10 mouse cellular contexts compared by ENCODE assay signal in genomic region chr6:50601620-50602019, GRCm38 (mm10). TPM values are rescaled to one million over a fixed set of nuclear protein-coding genes. Genes with fewer than 3 reads are reported as not detected.
DNase-seq lines count a peak whose midpoint lies in the region; ATAC-seq and TF ChIP-seq lines count a peak whose summit lies in the region.
"Had no signal": no experiment of that assay in that cellular context is flagged by ENCODE, and none has a peak within 500 bp of the region (broad histone marks: within the 10 kb centered on the region; RNA-seq: fewer than 3 reads in every experiment).

No protein-coding gene starts in this region.

- no peaks in the 10 kb centered on the region for H3K36me3 ChIP-seq in forebrain, embryonic 14.5 days (ENCODE audit: control insufficient read depth, insufficient read depth, low read length)
- H3K36me3 ChIP-seq in forebrain, embryonic 12.5 days (replicated peaks) = no peaks in the 10 kb centered on the region
- H3K36me3 ChIP-seq in neural tube, embryonic 11.5 days (ENCODE audit: control insufficient read depth, insufficient read depth, low read length) = no peaks in the 10 kb centered on the region
- H3K36me3 ChIP-seq: embryonic facial prominence, embryonic 13.5 days; midbrain, embryonic 12.5 days had no signal

- no peak overlapping the region for H3K4me2 ChIP-seq in forebrain, embryonic 14.5 days (ENCODE audit: low read length)
- H3K4me2 ChIP-seq in forebrain, embryonic 12.5 days = no peak overlapping the region
- no peak overlapping the region for H3K4me2 ChIP-seq in neural tube, embryonic 11.5 days (ENCODE audit: low read depth)
- H3K4me2 ChIP-seq: embryonic facial prominence, embryonic 13.5 days; midbrain, embryonic 12.5 days had no signal

- H3K4me1 ChIP-seq in forebrain, embryonic 14.5 days (ENCODE audit: control insufficient read depth, insufficient read depth, low read length) = no peaks in the 10 kb centered on the region
- no peaks in the 10 kb centered on the region for H3K4me1 ChIP-seq in forebrain, embryonic 12.5 days
- no peaks in the 10 kb centered on the region; the same call in 1 of the 2 replicates for H3K4me1 ChIP-seq in neural tube, embryonic 11.5 days (ENCODE audit: control insufficient read depth, insufficient read depth, low read length)
- H3K4me1 ChIP-seq: midbrain, embryonic 12.5 days had no signal

- H3K9me3 ChIP-seq in forebrain, embryonic 14.5 days (replicated peaks; ENCODE audit: control insufficient read depth, low read length) = no peaks in the 10 kb centered on the region
- no peaks in the 10 kb centered on the region for H3K9me3 ChIP-seq in forebrain, embryonic 12.5 days
- H3K9me3 ChIP-seq in neural tube, embryonic 11.5 days (ENCODE audit: control insufficient read depth, low read length) = no peaks in the 10 kb centered on the region
- H3K9me3 ChIP-seq: embryonic facial prominence, embryonic 13.5 days; midbrain, embryonic 12.5 days had no signal

- POLR2A ChIA-PET in Patski (lab: Charles Lee) = interaction anchor here (0.6 kb wide), 1 partner anchor 1778 kb away, joined by 3 read pairs; no protein-coding TSS in a partner anchor

- no peak overlapping the region for H3K4me3 ChIP-seq in forebrain, embryonic 14.5 days (ENCODE audit: low read depth, low read length)
- H3K4me3 ChIP-seq in forebrain, embryonic 12.5 days (replicated peaks) = no peak overlapping the region
- no peak overlapping the region for H3K4me3 ChIP-seq in neural tube, embryonic 11.5 days (ENCODE audit: low read depth, low read length)
- H3K4me3 ChIP-seq: embryonic facial prominence, embryonic 13.5 days; midbrain, embryonic 12.5 days had no signal

- no peak for ATAC-seq in forebrain, embryonic 14.5 days
- no peak for ATAC-seq in forebrain, embryonic 12.5 days (ENCODE audit: low FRiP score)
- ATAC-seq in Patski = no peak
- ATAC-seq in granulocyte monocyte progenitor cell, adult 5-6 weeks (replicated peaks; ENCODE audit: poor library complexity, severe bottlenecking) = peak; percentile 60
- no peak for ATAC-seq in neural tube, embryonic 11.5 days (ENCODE audit: insufficient read depth, low FRiP score, low TSS enrichment)

- H3K9ac ChIP-seq in forebrain, embryonic 14.5 days (ENCODE audit: low read length) = no peak overlapping the region
- H3K9ac ChIP-seq in forebrain, embryonic 12.5 days = no peak overlapping the region
- no peak overlapping the region for H3K9ac ChIP-seq in neural tube, embryonic 11.5 days (ENCODE audit: low read length)
- H3K9ac ChIP-seq: embryonic facial prominence, embryonic 13.5 days; midbrain, embryonic 12.5 days had no signal

- DNase-seq in forebrain, embryonic 14.5 days (ENCODE audit: low spot score) = peak; percentile 29
- DNase-seq in 3T3-L1 (ENCODE audit: low read depth, low spot score) (peak; percentile 69), Patski (ENCODE audit: low read depth, low spot score) (no peak)
- peak; percentile 61 for DNase-seq in neural tube, embryonic 11.5 days (ENCODE audit: low spot score)
- DNase-seq in yolk sac, embryonic 10.5 days (ENCODE audit: low spot score) = peak; percentile 36
- DNase-seq in left cerebral cortex, postnatal 14 days (ENCODE audit: low spot score in 2 of 2) = no peak

- in situ Hi-C loops in Patski (cut with MboI; ENCODE audit: low pct_unique_long_range_greater_than_20kb) = no loop called here

- no peaks in the 10 kb centered on the region for H3K27me3 ChIP-seq in forebrain, embryonic 14.5 days (replicated peaks; ENCODE audit: control insufficient read depth, insufficient read depth, low read length)
- H3K27me3 ChIP-seq in forebrain, embryonic 12.5 days = no peaks in the 10 kb centered on the region
- peaks cover 10% of the 10 kb centered on the region for H3K27me3 ChIP-seq in Patski
- no peaks in the 10 kb centered on the region for H3K27me3 ChIP-seq in neural tube, embryonic 11.5 days (ENCODE audit: control insufficient read depth, insufficient read depth, low read length)
- H3K27me3 ChIP-seq: midbrain, embryonic 12.5 days had no signal

- CTCF ChIA-PET in Patski (lab: Charles Lee) = interaction anchor here (1.0 kb wide), 1 partner anchor 10 kb away, joined by 3 read pairs; no protein-coding TSS in a partner anchor

- intact Hi-C loops in left cerebral cortex, postnatal 14 days (cut with DNase I) = no loop called here

- no peak overlapping the region for H3K27ac ChIP-seq in forebrain, embryonic 14.5 days (ENCODE audit: low read depth, low read length)
- H3K27ac ChIP-seq in forebrain, embryonic 12.5 days = no peak overlapping the region
- no peak overlapping the region for H3K27ac ChIP-seq in neural tube, embryonic 11.5 days (ENCODE audit: low read depth, low read length)
- H3K27ac ChIP-seq: embryonic facial prominence, embryonic 13.5 days; midbrain, embryonic 12.5 days had no signal

- peak; percentile 82 for TF ChIP-seq CTCF in Patski (IDR thresholded peaks at IDR 0.05)

- WGBS in forebrain, embryonic 14.5 days = 25% methylated on average over 4 of the region's 4 CpGs
- WGBS in forebrain, embryonic 12.5 days = 24% methylated on average over 4 of the region's 4 CpGs
- WGBS in neural tube, embryonic 11.5 days = 26% methylated on average over 4 of the region's 4 CpGs

RNA-seq across cellular contexts. Expression of gene 4921507P07Rik, which starts 5.2 kb away (rescaled TPM):
- 1.0 and 1.3 TPM in 2 replicates for polyA plus RNA-seq in forebrain, embryonic 14.5 days (2014; fragmentation: Nextera tagmentation; extraction: Ambion mirVana)
- 0.53 and 0.61 TPM in 2 replicates for polyA plus RNA-seq in forebrain, embryonic 12.5 days (2016; fragmentation: Nextera tagmentation; extraction: Ambion mirVana)
- polyA plus RNA-seq in Patski (2021) = 0.51 TPM
- total RNA-seq in granulocyte monocyte progenitor cell, adult 5-6 weeks (2014; fragmentation: Nextera tagmentation) = 1.6 and 4.6 TPM in 2 replicates
- 1.1 and 2.1 TPM in 2 replicates for total RNA-seq in granulocyte monocyte progenitor cell, adult 5-6 weeks (2017)
- polyA plus RNA-seq in neural tube, embryonic 11.5 days (2014; fragmentation: Nextera tagmentation; extraction: Ambion mirVana) = 0.42 and 1.0 TPM in 2 replicates
- under 1 TPM; 0.59 to 0.62 TPM for total RNA-seq in left cerebral cortex, postnatal 14 days (2021)

RNA-seq across cellular contexts. Expression of gene Cycs, which starts 35.3 kb away (rescaled TPM):
- polyA plus RNA-seq in forebrain, embryonic 14.5 days (2014; fragmentation: Nextera tagmentation; extraction: Ambion mirVana) = 65.1 and 70.5 TPM in 2 replicates
- polyA plus RNA-seq in forebrain, embryonic 12.5 days (2016; fragmentation: Nextera tagmentation; extraction: Ambion mirVana) = 71.1 and 74.1 TPM in 2 replicates
- 46.1 TPM for polyA plus RNA-seq in Patski (2021)
- total RNA-seq in granulocyte monocyte progenitor cell, adult 5-6 weeks (2014; fragmentation: Nextera tagmentation) = 107 and 124 TPM in 2 replicates
- 136 and 163 TPM in 2 replicates for total RNA-seq in granulocyte monocyte progenitor cell, adult 5-6 weeks (2017)
- 71.7 and 72.1 TPM in 2 replicates for polyA plus RNA-seq in neural tube, embryonic 11.5 days (2014; fragmentation: Nextera tagmentation; extraction: Ambion mirVana)
- total RNA-seq in left cerebral cortex, postnatal 14 days (2021) = 10 to 100 TPM; 49.1 to 49.6 TPM

RNA-seq across cellular contexts. Expression of gene Npvf, which starts 52.6 kb away (rescaled TPM):
- 0.74 TPM in 2 replicates for polyA plus RNA-seq in forebrain, embryonic 14.5 days (2014; fragmentation: Nextera tagmentation; extraction: Ambion mirVana)
- not detected in 2 replicates for polyA plus RNA-seq in forebrain, embryonic 12.5 days (2016; fragmentation: Nextera tagmentation; extraction: Ambion mirVana)
- not detected for polyA plus RNA-seq in Patski (2021)
- not detected in 2 replicates for total RNA-seq in granulocyte monocyte progenitor cell, adult 5-6 weeks (2014; fragmentation: Nextera tagmentation)
- not detected in 2 replicates for total RNA-seq in granulocyte monocyte progenitor cell, adult 5-6 weeks (2017)
- not detected in 2 replicates for polyA plus RNA-seq in neural tube, embryonic 11.5 days (2014; fragmentation: Nextera tagmentation; extraction: Ambion mirVana)
- not detected for total RNA-seq in left cerebral cortex, postnatal 14 days (2021)
- polyA plus RNA-seq: embryonic facial prominence, embryonic 13.5 days; midbrain, embryonic 12.5 days had no signal

Comparison
In these comparisons a context has a peak if more than half of its experiments do, and no peak if none do; other contexts are left out.
1. DNase-seq: peak in forebrain, embryonic 14.5 days (single experiment), 3T3-L1 (single experiment), neural tube, embryonic 11.5 days (single experiment) and yolk sac, embryonic 10.5 days (single experiment); none in Patski (single experiment) and left cerebral cortex, postnatal 14 days (0 of 2).